Mouse (Mus musculus) hindbrain, embryonic 16.5 days (tissue): ENCODE data around the gene Olfr1107. TPM values are rescaled to one million over a fixed set of nuclear protein-coding genes. Genes with fewer than 3 reads are reported as not detected.

Experiments used
- ATAC-seq: fragments of 200-750 bp; cut with Nextera tagmentation; 2 replicates; pipeline ENCODE4 v1.8.0; 2017; ENCODE audit warnings: moderate TSS enrichment, moderate library complexity
- H3K27ac ChIP-seq: fragments of 300-500 bp; sonication (generic); 2 replicates; pipeline ENCODE4 v1.5.1; 2014; ENCODE audit warnings: low read depth, mild to moderate bottlenecking, control low read depth, low read length, moderate library complexity
- H3K27me3 ChIP-seq: fragments of 300-500 bp; sonication (generic); replicated peaks from 2 replicates; pipeline ENCODE4 v1.6.1; 2014; ENCODE audit warnings: low read length; ENCODE audit not compliant: control insufficient read depth, insufficient read depth
- H3K36me3 ChIP-seq: fragments of 300-500 bp; sonication (generic); 2 replicates; pipeline ENCODE4 v1.6.1; 2014; ENCODE audit warnings: mild to moderate bottlenecking, low read length, moderate library complexity, mixed read lengths; ENCODE audit not compliant: control insufficient read depth, insufficient read depth
- H3K4me1 ChIP-seq: fragments of 300-500 bp; sonication (generic); 2 replicates; pipeline ENCODE4 v1.6.1; 2014; ENCODE audit warnings: low read depth, low read length; ENCODE audit not compliant: control insufficient read depth, insufficient read depth
- H3K4me2 ChIP-seq: fragments of 300-500 bp; sonication (generic); 2 replicates; pipeline ENCODE4 v1.6.1; 2014; ENCODE audit warnings: mild to moderate bottlenecking, low read length, control low read depth, moderate library complexity
- H3K4me3 ChIP-seq: fragments of 300-500 bp; sonication (generic); 2 replicates; pipeline ENCODE4 v1.5.1; 2014; ENCODE audit warnings: mild to moderate bottlenecking, low read length, control low read depth, moderate library complexity
- H3K9ac ChIP-seq: fragments of 300-500 bp; sonication (generic); 2 replicates; pipeline ENCODE4 v1.6.1; 2014; ENCODE audit warnings: low read depth, mild to moderate bottlenecking, control low read depth, low read length, moderate library complexity
- H3K9me3 ChIP-seq: fragments of 300-500 bp; sonication (generic); 2 replicates; pipeline ENCODE4 v1.6.1; 2014; ENCODE audit warnings: mild to moderate bottlenecking, low read length, moderate library complexity; ENCODE audit not compliant: control insufficient read depth
- WGBS: fragments of 180-500 bp; shearing (Covaris S2); extraction: QIAGEN DNeasy Blood & Tissue Kit; methylation state at CpG from one replicate; pipeline ENCODE4 v1.1.7; 2014; 5-methylcytosine and 5-hydroxymethylcytosine counted together
- polyA plus RNA-seq: library from polyadenylated mRNA; unstranded; fragments of >200 nt; fragmentation: Nextera tagmentation; extraction: Ambion mirVana; gene quantifications from 2 replicates; pipeline ENCODE4 v1.2.1, GENCODE M21; 2015

Gene Olfr1107
- not detected in 2 replicates for polyA plus RNA-seq

DNA sequence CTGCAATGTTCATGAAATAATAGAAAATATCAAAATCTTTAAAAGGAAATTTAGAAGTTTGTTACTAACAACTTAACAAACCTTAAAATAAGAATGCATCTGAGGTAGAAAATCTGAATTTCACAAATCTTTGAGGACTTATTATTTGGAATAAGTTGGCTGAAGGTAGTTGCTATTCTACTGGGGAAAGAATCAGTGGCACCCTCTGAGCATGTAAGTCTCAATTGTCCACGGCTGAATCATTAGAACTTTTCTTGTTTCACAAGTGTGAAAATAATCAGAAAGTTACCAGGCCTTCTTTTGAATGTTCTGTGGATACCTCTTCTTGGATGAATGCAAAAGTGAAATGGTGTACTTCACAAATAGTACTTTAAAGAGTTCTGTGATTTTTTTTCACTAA lies at the start of gene Olfr1107:
Olfr1107 (minus strand) TSS at position 101 of the 400 bp plus-strand sequence.
- Histone ChIP-seq H3K4me1 (no peaks in the 10 kb centered on the region), H3K4me3 (no peak within 1 kb of the TSS), H3K4me2 (no peak within 1 kb of the TSS), H3K27ac (no peak within 1 kb of the TSS), H3K36me3 (no peaks in the 10 kb centered on the region), H3K27me3 (no peaks in the 10 kb centered on the region), H3K9ac (no peak within 1 kb of the TSS), H3K9me3 (no peaks in the 10 kb centered on the region)
- 83% methylated on average over 1 of the region's 1 CpGs for WGBS
- no peak for ATAC-seq

DNA sequence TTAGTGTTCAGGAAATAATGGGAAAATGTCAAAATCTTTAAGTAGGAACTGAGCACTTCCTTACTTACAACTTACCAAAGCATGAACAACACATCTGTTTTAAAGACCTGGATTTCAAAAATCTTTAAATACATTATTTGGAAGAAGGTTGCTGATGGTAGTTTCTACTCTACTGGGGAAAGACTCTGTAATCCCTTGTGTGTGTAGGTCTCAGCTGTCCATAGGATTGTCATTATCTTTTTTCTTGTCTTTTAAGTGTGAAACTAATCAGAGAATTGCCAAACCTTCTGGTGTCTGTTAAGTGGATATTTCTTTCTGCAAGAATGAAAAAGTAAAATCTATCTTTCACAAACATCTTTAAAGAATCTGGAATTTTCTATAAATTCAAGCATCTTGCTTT lies 38.9 kb upstream of the Olfr1107 start, which contains the start of gene Olfr259:
Olfr259 (minus strand) TSS at position 101 of the 400 bp plus-strand sequence.
- Histone ChIP-seq H3K9me3 (no peaks in the 10 kb centered on the region), H3K27ac (no peak within 1 kb of the TSS), H3K27me3 (no peaks in the 10 kb centered on the region), H3K9ac (no peak within 1 kb of the TSS), H3K4me1 (no peaks in the 10 kb centered on the region), H3K4me3 (no peak within 1 kb of the TSS), H3K4me2 (no peak within 1 kb of the TSS), H3K36me3 (no peaks in the 10 kb centered on the region)
- ATAC-seq, result no peak

- 44% methylated on average over 1 of the region's 1 CpGs for WGBS
Measured at GRCm38 (mm10) chr2:87095908-87096307, 20.3 kb upstream of the Olfr1107 start, which contains the start of gene Olfr1109. Gene Olfr1109, minus strand, starts transcription at chr2:87096008.

DNA sequence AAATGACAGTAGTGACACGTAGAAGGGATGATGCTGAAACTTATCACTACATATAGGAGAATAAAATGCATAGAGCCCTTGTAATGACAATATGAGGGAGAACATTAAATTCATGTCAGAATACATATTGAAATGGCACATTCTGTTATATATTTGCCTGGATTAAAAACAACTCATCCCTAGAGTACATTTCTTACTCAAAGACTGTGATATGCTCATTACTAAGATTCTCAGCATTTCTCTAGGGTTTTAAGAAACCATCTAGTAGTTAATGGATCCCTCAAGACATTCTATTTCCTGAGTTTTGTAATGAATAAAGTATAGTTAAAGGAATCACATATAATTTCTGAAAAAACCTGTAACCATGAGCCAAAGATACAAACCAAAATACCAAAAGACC lies 23.4 kb downstream of the Olfr1107 start, which contains the start of gene Olfr1106:
Olfr1106 (minus strand) TSS at position 101 of the 400 bp plus-strand sequence.
- H3K4me1 ChIP-seq, result no peaks in the 10 kb centered on the region
- H3K36me3 ChIP-seq, result no peaks in the 10 kb centered on the region
- no peak within 1 kb of the TSS for H3K9ac ChIP-seq
- no peaks in the 10 kb centered on the region for H3K27me3 ChIP-seq
- 81% methylated on average over 1 of the region's 1 CpGs for WGBS
- H3K27ac ChIP-seq, result no peak within 1 kb of the TSS
- no peak for ATAC-seq
- H3K4me3 ChIP-seq, result no peak within 1 kb of the TSS
- no peak within 1 kb of the TSS for H3K4me2 ChIP-seq
- H3K9me3 ChIP-seq, result no peaks in the 10 kb centered on the region

More at GRCm38 (mm10) chr2:87095908-87096307, 20.3 kb upstream of the Olfr1107 start, which contains the start of gene Olfr1109:
- ATAC-seq, result no peak
- Histone ChIP-seq H3K9ac (no peak within 1 kb of the TSS), H3K4me3 (no peak within 1 kb of the TSS), H3K36me3 (no peaks in the 10 kb centered on the region), H3K9me3 (no peaks in the 10 kb centered on the region), H3K4me1 (no peaks in the 10 kb centered on the region), H3K27ac (no peak within 1 kb of the TSS), H3K4me2 (no peak within 1 kb of the TSS), H3K27me3 (no peaks in the 10 kb centered on the region)

- H3K9me3 ChIP-seq, result no peaks in the 10 kb centered on the region
- H3K27ac ChIP-seq, result no peak within 1 kb of the TSS
- H3K27me3 ChIP-seq, result no peaks in the 10 kb centered on the region
- no peaks in the 10 kb centered on the region for H3K4me1 ChIP-seq
- no peak within 1 kb of the TSS for H3K9ac ChIP-seq
- no peak within 1 kb of the TSS for H3K4me3 ChIP-seq
- no peak for ATAC-seq
- no peaks in the 10 kb centered on the region for H3K36me3 ChIP-seq
- H3K4me2 ChIP-seq, result no peak within 1 kb of the TSS
Measured at GRCm38 (mm10) chr2:87036431-87036830, 39.2 kb downstream of the Olfr1107 start, which contains the start of gene Olfr1105. Gene Olfr1105, minus strand, starts transcription at chr2:87036531.

- Histone ChIP-seq H3K9ac (no peak within 1 kb of the TSS), H3K4me1 (no peaks in the 10 kb centered on the region), H3K4me3 (no peak within 1 kb of the TSS), H3K27ac (no peak within 1 kb of the TSS), H3K36me3 (no peaks in the 10 kb centered on the region), H3K4me2 (no peak within 1 kb of the TSS), H3K27me3 (no peaks in the 10 kb centered on the region), H3K9me3 (no peaks in the 10 kb centered on the region)
- ATAC-seq, result no peak
- WGBS, result 84% methylated on average over 1 of the region's 1 CpGs
Measured at GRCm38 (mm10) chr2:87026980-87027379, 48.6 kb downstream of the Olfr1107 start, which contains the start of gene Olfr1104. Gene Olfr1104, minus strand, starts transcription at chr2:87027080.

Other genes starting within 250 kb of the Olfr1107 start
- gene Olfr1095, start 224.1 kb downstream of the Olfr1107 start, polyA plus RNA-seq, result not detected in 2 replicates
- gene Gm13723, start 201.0 kb downstream of the Olfr1107 start, polyA plus RNA-seq, result not detected in 2 replicates
- not detected in 2 replicates for gene Olfr1097, start 183.6 kb downstream of the Olfr1107 start, polyA plus RNA-seq
- gene Olfr1098, start 151.3 kb downstream of the Olfr1107 start, polyA plus RNA-seq, result not detected in 2 replicates
- not detected in 2 replicates for gene Olfr1099, start 115.1 kb downstream of the Olfr1107 start, polyA plus RNA-seq
- gene Olfr1100, start 95.9 kb downstream of the Olfr1107 start, polyA plus RNA-seq, result not detected in 2 replicates
- gene Olfr1101, start 84.6 kb downstream of the Olfr1107 start, polyA plus RNA-seq, result not detected in 2 replicates
- not detected in 2 replicates for gene Olfr1102, start 77.4 kb downstream of the Olfr1107 start, polyA plus RNA-seq
- gene Olfr1104, start 48.7 kb downstream of the Olfr1107 start, polyA plus RNA-seq, result not detected in 2 replicates
- gene Olfr1105, start 39.3 kb downstream of the Olfr1107 start, polyA plus RNA-seq, result not detected in 2 replicates
- not detected in 2 replicates for gene Olfr1106, start 23.5 kb downstream of the Olfr1107 start, polyA plus RNA-seq
- not detected in 2 replicates for gene Olfr1109, start 20.2 kb upstream of the Olfr1107 start, polyA plus RNA-seq
- gene Olfr259, start 38.8 kb upstream of the Olfr1107 start, polyA plus RNA-seq, result not detected in 2 replicates
- not detected in 2 replicates for gene Olfr1110, start 64.5 kb upstream of the Olfr1107 start, polyA plus RNA-seq
- gene Olfr1111, start 76.8 kb upstream of the Olfr1107 start, polyA plus RNA-seq, result not detected in 2 replicates
- not detected in 2 replicates for gene Olfr1112, start 112.0 kb upstream of the Olfr1107 start, polyA plus RNA-seq
- not detected in 2 replicates for gene Olfr1113, start 133.2 kb upstream of the Olfr1107 start, polyA plus RNA-seq
- gene Olfr1115, start 172.2 kb upstream of the Olfr1107 start, polyA plus RNA-seq, result not detected in 2 replicates
- gene Olfr1116, start 191.7 kb upstream of the Olfr1107 start, polyA plus RNA-seq, result not detected in 2 replicates
- gene Olfr1118, start 231.8 kb upstream of the Olfr1107 start, polyA plus RNA-seq, result not detected in 2 replicates